In genomic region chr13:11563224-11564024, GRCm38 (mm10) we compare ENCODE assay signal across 8 mouse cellular contexts.
DNase-seq lines count a peak whose midpoint lies in the region; ATAC-seq and TF ChIP-seq lines count a peak whose summit lies in the region.

No protein-coding gene starts in this region.

- H3K27me3 ChIP-seq in forebrain, embryonic 15.5 days, result no peaks in the 10 kb centered on the region

- no peaks in the 10 kb centered on the region for H3K9me3 ChIP-seq in forebrain, embryonic 15.5 days

- H3K4me3 ChIP-seq in forebrain, embryonic 15.5 days, result no peak overlapping the region
- no peak overlapping the region for H3K4me3 ChIP-seq in left cerebral cortex, adult 2 months

- H3K4me2 ChIP-seq in forebrain, embryonic 15.5 days (replicated peaks), result no peak overlapping the region

- peak; percentile 80 for DNase-seq in MN1 (ENCODE audit: low spot score)
- DNase-seq in c-Kit-positive CD71-positive TER-119-negative erythroid progenitor cells, embryonic 14.5 days (ENCODE audit: low read depth), result peak; percentile 4
- DNase-seq in hindlimb bud, embryonic 11.5 days (ENCODE audit: extremely low spot score, low read depth, low spot score), result peak; percentile 1
- DNase-seq in left cerebral cortex, adult 2 months (ENCODE audit: extremely low spot score in 1 of 2, low spot score in 2 of 2), result peak; percentile 66 to 72
- DNase-seq in mesoderm, embryonic 11.5 days (ENCODE audit: low read depth, low spot score), result peak; percentile 59
- peak; percentile 88 for DNase-seq in right cerebral cortex, postnatal 4 days

- H3K36me3 ChIP-seq in forebrain, embryonic 15.5 days, result no peaks in the 10 kb centered on the region

- 37% methylated on average over 1 of the region's 1 CpGs for WGBS in forebrain, embryonic 15.5 days

- ATAC-seq in forebrain, embryonic 15.5 days (replicated peaks), result peak; percentile 91
- no peak for ATAC-seq in monocyte, adult 5-6 weeks (replicated peaks; ENCODE audit: insufficient number of reproducible peaks, low FRiP score, low TSS enrichment, poor library complexity, severe bottlenecking)

- TF ChIP-seq CTCF in left cerebral cortex, adult 2 months (IDR thresholded peaks at IDR 0.05), result peak; percentile 77

- intact Hi-C loops in left cerebral cortex, adult 2 months (cut with DNase I), result loop anchor here (2.0 to 10.0 kb wide), 3 partner anchors 621 to 1681 kb away; partner anchors contain the start of gene Chrm3

- no peak overlapping the region for H3K9ac ChIP-seq in forebrain, embryonic 15.5 days (replicated peaks)

- no peak overlapping the region for H3K27ac ChIP-seq in forebrain, embryonic 15.5 days (replicated peaks)
- H3K27ac ChIP-seq in left cerebral cortex, adult 2 months, result no peak overlapping the region

- H3K4me1 ChIP-seq in forebrain, embryonic 15.5 days, result no peaks in the 10 kb centered on the region

Comparison
In these comparisons a context has a peak if more than half of its experiments do, and no peak if none do; other contexts are left out.
1. DNase-seq: peak in every context shown above with its lines; median percentile 88 in right cerebral cortex, postnatal 4 days; 80 in MN1; 69 in left cerebral cortex, adult 2 months; 59 in mesoderm, embryonic 11.5 days; 4 in c-Kit-positive CD71-positive TER-119-negative erythroid progenitor cells, embryonic 14.5 days; 1 in hindlimb bud, embryonic 11.5 days.